Mouse (Mus musculus) bone marrow, adult 2 months (tissue): Measurements from ENCODE around the gene CN725425.

Experiments
- CTCF ChIP-seq: fragments of 200-500 bp; IDR thresholded peaks from 2 replicates; pipeline ENCODE4 v1.5.1; 2011; ENCODE audit warnings: low read length, control low read depth; ENCODE audit not compliant: control insufficient read depth, insufficient read depth
- POLR2A ChIP-seq: fragments of 200-500 bp; IDR thresholded peaks from 2 replicates; pipeline ENCODE4 v1.6.1; 2011; ENCODE audit warnings: low read depth, mild to moderate bottlenecking, control low read depth, low read length, borderline replicate concordance; ENCODE audit not compliant: control insufficient read depth

GRCm38 (mm10) chr15:91237294-91237693 is 38.0 kb downstream of the CN725425 start:
- no peak for TF ChIP-seq POLR2A
- TF ChIP-seq CTCF, result no peak
